Mouse (Mus musculus): ENCODE results near the gene Dock10.

Gene Dock10

DNA sequence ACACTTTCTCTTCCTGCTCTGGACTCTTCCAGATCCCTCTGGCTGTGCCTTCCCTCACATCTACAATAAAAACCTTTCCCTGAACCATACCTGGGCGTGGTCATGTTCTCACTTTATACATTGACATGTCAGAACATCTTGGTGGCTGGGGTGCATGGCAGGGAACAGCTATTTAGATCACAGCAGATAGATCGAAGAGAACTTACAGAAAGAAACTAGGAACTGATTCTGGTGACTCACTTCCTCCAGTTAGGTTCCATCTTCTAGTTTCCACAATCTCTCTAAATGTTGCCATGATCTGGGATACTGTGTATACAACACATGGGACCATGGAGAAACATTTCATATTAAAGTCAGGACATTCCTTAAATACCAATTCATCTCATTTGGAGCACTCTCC lies 304.4 kb downstream of the Dock10 start:
- no peak for DNase-seq

DNA sequence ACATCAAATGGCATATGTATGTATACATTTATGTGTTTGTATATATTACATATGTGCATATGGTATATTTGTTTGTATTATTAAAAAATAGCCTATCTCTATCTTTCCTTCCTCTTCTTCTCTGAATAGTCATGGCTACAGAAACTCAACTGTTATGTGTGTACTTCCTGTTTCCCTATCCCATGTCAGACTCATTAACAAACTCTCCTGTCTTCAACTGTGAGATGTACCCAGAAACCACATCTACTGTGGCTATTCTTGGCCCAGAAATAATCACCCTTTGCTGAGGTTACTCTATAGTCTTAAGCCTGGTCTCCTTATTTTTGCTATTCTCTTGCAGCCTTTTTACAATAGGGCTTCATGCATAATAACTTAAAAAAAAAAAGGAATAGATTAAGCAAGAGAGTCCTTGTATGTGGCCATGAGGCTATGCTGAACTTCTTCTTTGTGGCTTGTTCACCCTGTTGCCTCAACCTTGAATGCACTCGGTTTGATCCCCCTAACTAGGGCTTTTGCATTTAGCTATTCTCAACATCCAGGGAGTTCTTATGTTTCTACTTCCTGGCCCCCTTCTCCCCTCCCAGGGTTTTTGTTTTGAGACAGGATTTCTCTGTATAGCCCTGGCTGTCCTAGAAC lies 306.3 kb downstream of the Dock10 start:
- DNase-seq, result no peak
